Mouse (Mus musculus): Measurements from ENCODE around the gene Lsm11. TPM values are rescaled to one million over a fixed set of nuclear protein-coding genes. Genes with fewer than 3 reads are reported as not detected.

The Lsm11 gene
- polyA plus RNA-seq, 1 experiment from 2014 or later: 6.8 TPM

DNA sequence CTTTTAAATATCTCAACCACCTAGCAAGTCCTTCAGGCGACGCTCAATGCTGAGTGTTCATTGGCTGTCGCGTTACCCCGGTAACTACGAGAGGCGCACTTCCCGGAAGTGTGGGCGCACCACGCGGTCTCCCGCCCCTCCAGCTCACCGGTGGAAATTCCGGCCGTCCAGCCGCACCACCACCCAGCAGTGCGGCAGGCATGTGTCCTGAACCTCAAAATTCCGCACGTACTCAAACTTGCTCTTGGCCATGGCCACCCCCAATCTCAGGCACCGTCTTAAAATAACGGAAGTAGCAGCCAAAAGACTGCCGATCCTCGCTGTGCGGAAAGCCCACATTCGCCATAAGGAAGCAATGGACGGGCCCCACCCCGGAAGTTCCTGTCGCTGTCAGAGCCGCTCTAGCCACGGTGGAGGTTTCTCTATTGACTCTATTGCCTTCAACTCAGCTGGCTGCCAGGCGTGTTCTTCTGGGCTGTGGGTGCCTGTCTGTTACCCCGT lies 10.4 kb upstream of the Lsm11 start, which contains the start of gene Thg1l:
TSS of gene Thg1l (minus strand) at position 368 of the 501 bp plus-strand sequence.
- Histone ChIP-seq H3K9me3 (no peaks in the 10 kb centered on the region), H3K9ac (peak within 1 kb of the TSS; percentile 48; the same call in 1 of the 2 replicates), H3K4me1 (no peaks in the 10 kb centered on the region), H3K36me3 (peaks cover 24% of the 10 kb centered on the region), H3K4me2 (replicated peaks) (peak within 1 kb of the TSS; percentile 69), H3K27ac (no peak within 1 kb of the TSS), H3K4me3 (peak within 1 kb of the TSS; percentile 69), H3K27me3 (no peaks in the 10 kb centered on the region)
- WGBS: under 1% methylated on average over 32 of the region's 32 CpGs
- peak; percentile 98 for ATAC-seq (ENCODE audit: low FRiP score, low read depth)

DNA sequence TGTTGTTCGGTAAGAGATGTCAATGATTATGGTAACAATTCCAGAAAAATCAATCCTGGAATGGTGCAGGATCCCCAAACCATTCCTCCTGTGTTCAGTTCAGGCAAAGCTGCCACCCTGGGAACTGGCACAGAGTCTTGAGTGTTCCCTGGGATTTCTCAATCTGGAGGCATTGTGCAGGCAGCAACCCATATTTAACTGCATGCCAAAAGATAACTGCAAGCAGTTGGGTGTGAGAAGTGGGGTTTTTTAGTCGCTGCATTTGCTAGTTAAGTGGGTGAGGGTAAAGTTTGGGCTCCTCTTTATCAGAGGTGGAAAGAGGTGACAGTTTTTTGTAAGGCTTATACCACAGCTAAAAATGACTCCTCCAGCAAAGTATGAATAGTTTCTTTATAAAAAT lies 2.8 kb upstream of the Lsm11 start:
- Histone ChIP-seq H3K9me3 (no peaks in the 10 kb centered on the region), H3K4me2 (replicated peaks) (no peak overlapping the region), H3K27me3 (no peaks in the 10 kb centered on the region), H3K4me3 (no peak overlapping the region), H3K9ac (no peak overlapping the region), H3K4me1 (peaks cover 14% of the 10 kb centered on the region), H3K27ac (no peak overlapping the region), H3K36me3 (peaks cover 42% of the 10 kb centered on the region)
- WGBS: 81% methylated on average over 2 of the region's 2 CpGs
- ATAC-seq (ENCODE audit: low FRiP score, low read depth): no peak

DNA sequence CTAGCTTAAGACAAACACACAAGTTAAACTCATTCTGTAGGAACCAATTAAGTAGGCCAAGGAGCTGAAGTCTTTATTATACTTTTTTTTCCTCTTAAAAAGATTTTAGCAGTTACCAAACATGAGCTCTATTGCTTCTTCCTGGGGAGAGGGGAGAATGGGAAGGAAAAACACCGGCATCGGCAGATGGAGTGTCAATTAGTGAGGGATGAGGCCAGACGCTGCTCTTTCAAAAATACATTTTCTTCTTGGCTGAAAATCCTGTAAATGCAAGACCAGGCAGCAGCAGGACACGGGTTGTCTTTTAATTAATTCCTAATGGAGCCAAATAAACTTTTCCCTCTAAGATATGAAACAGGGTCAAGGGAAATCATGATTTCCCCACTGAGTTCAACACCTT lies 2.1 kb upstream of the Lsm11 start:
- Histone ChIP-seq H3K4me1 (peaks cover 14% of the 10 kb centered on the region), H3K9ac (no peak overlapping the region), H3K9me3 (no peaks in the 10 kb centered on the region), H3K36me3 (peaks cover 35% of the 10 kb centered on the region), H3K4me3 (no peak overlapping the region), H3K27me3 (no peaks in the 10 kb centered on the region), H3K4me2 (replicated peaks) (no peak overlapping the region), H3K27ac (no peak overlapping the region)
- WGBS: 75% methylated on average over 4 of the region's 4 CpGs
- ATAC-seq (ENCODE audit: low FRiP score, low read depth): no peak

DNA sequence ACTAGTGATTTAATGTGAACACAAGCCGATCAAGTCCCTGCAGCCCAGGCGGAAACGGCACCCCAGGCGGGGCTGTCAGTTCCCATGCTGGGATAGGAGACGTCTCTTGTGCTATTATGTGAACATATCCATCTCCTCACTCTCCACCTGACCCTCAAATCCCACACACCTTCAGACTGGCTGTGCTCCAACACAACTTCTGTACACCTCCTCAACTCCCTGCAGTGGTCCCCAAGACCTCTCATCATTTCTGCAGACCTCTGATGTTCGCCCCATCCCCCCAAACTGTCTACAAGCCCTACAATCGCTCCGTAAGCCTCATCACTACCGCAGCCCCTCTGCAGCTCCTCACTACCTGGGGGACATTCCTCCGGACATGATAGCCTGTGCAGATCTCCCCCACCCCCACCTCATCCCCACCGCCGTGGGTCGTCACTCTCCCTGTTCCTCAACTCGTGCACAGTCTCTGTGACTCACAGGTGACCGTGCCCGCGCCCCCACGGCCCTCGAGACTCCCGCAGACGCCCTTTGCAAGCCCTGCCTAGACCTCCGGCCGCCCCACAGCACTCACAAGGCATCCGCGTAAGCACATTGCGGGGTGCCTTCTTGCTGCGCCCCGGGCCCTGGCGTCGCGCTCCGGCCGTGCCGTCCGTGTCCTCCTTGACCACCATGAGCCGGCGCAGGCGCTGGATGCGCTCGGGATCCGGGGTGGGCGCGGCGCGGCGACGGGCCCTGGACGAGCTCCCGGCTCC lies 668 bp downstream of the Lsm11 start:
- H3K27ac ChIP-seq: peak overlapping the region; percentile 44; the same call in 1 of the 2 replicates
- H3K4me3 ChIP-seq: peak overlapping the region; percentile 85
- ATAC-seq (ENCODE audit: low FRiP score, low read depth): peak; percentile 45
- H3K4me1 ChIP-seq: peaks cover 14% of the 10 kb centered on the region
- peak overlapping the region; percentile 93 for H3K4me2 ChIP-seq (replicated peaks)
- WGBS: under 1% methylated on average over 49 of the region's 49 CpGs
- peaks cover 29% of the 10 kb centered on the region; the same call in 1 of the 2 replicates for H3K36me3 ChIP-seq
- no peaks in the 10 kb centered on the region for H3K27me3 ChIP-seq
- H3K9ac ChIP-seq: peak overlapping the region; percentile 90
- no peaks in the 10 kb centered on the region for H3K9me3 ChIP-seq

GRCm38 (mm10) chr11:45943108-45943705 lies 1.5 kb downstream of the Lsm11 start:
- Histone ChIP-seq H3K9ac (peak overlapping the region; percentile 90), H3K9me3 (no peaks in the 10 kb centered on the region), H3K4me3 (peak overlapping the region; percentile 85), H3K4me1 (peaks cover 14% of the 10 kb centered on the region), H3K27ac (no peak overlapping the region), H3K27me3 (no peaks in the 10 kb centered on the region), H3K4me2 (replicated peaks) (peak overlapping the region; percentile 93), H3K36me3 (peaks cover 25% of the 10 kb centered on the region; the same call in 1 of the 2 replicates)
- WGBS: 50% methylated on average over 7 of the region's 7 CpGs
- ATAC-seq (ENCODE audit: low FRiP score, low read depth): no peak

DNA sequence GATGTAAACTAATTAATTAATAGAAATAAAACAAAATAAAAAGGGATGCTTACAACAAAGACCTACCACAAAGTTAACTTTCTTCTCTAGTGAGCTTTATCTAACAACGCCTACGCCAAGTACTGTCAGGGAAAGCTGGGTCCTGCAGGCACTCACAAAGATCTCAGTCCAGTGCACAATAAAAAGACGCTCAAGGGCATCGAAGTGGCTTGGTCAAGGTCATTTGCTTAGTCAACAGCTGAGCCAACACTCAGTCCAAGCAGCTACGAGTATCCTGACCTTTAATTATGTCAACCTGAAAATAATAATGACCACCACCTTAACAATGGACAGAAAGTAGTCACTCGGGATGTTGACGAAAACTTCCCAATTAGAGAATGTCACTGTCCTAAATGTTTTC lies 2.5 kb downstream of the Lsm11 start:
- no peak for ATAC-seq (ENCODE audit: low FRiP score, low read depth)
- no peak overlapping the region for H3K4me2 ChIP-seq (replicated peaks)
- H3K27ac ChIP-seq: no peak overlapping the region
- no peaks in the 10 kb centered on the region for H3K9me3 ChIP-seq
- no peaks in the 10 kb centered on the region for H3K27me3 ChIP-seq
- H3K4me1 ChIP-seq: peaks cover 14% of the 10 kb centered on the region
- peaks cover 23% of the 10 kb centered on the region for H3K36me3 ChIP-seq
- no peak overlapping the region for H3K9ac ChIP-seq
- 91% methylated on average over 7 of the region's 7 CpGs for WGBS
- no peak overlapping the region for H3K4me3 ChIP-seq

- no peak for ATAC-seq (ENCODE audit: low FRiP score, low read depth)
- Histone ChIP-seq H3K4me3 (no peak overlapping the region), H3K36me3 (peaks cover 56% of the 10 kb centered on the region), H3K27ac (no peak overlapping the region), H3K4me2 (replicated peaks) (no peak overlapping the region), H3K9me3 (no peaks in the 10 kb centered on the region), H3K27me3 (no peaks in the 10 kb centered on the region), H3K9ac (no peak overlapping the region), H3K4me1 (peaks cover 13% of the 10 kb centered on the region)
- WGBS: 93% methylated on average over 8 of the region's 8 CpGs
Observed at GRCm38 (mm10) chr11:45938917-45939316, 5.8 kb downstream of the Lsm11 start.

DNA sequence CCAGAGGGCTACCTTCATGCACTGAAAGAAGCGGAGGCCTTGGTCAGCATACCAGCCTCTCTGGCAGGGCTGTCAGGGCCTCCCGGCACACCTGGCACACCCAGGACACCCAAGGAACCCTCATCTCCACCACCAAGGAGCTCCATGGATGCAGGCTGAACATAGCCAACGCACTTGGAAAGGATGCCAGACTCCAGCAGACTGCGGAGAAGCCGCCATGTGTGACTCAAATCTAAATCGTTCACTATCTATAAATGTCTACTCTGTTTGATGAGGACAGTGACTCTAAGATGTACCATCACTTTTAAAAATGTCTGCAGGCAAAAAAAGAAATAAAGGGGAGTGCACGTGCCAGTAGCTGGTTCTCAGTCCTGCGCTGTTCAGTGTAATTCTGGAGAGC lies 7.3 kb downstream of the Lsm11 start:
- no peak overlapping the region for H3K4me3 ChIP-seq
- WGBS: 97% methylated on average over 8 of the region's 8 CpGs
- peaks cover 70% of the 10 kb centered on the region for H3K36me3 ChIP-seq
- ATAC-seq (ENCODE audit: low FRiP score, low read depth): no peak
- no peak overlapping the region for H3K27ac ChIP-seq
- no peaks in the 10 kb centered on the region for H3K27me3 ChIP-seq
- H3K9me3 ChIP-seq: no peaks in the 10 kb centered on the region
- H3K4me2 ChIP-seq (replicated peaks): no peak overlapping the region
- no peak overlapping the region for H3K9ac ChIP-seq
- no peaks in the 10 kb centered on the region for H3K4me1 ChIP-seq

- H3K36me3 ChIP-seq: peaks cover 80% of the 10 kb centered on the region
Observed at GRCm38 (mm10) chr11:45932771-45933170, 12.0 kb downstream of the Lsm11 start.

GRCm38 (mm10) chr11:45929541-45929940 lies 15.2 kb downstream of the Lsm11 start:
- H3K27ac ChIP-seq: no peak overlapping the region
- H3K36me3 ChIP-seq: peaks cover 47% of the 10 kb centered on the region
- peaks cover 6% of the 10 kb centered on the region for H3K4me1 ChIP-seq
- no peak overlapping the region for H3K4me2 ChIP-seq (replicated peaks)
- no peaks in the 10 kb centered on the region for H3K27me3 ChIP-seq
- no peak for ATAC-seq (ENCODE audit: low FRiP score, low read depth)
- H3K9ac ChIP-seq: no peak overlapping the region
- no peaks in the 10 kb centered on the region for H3K9me3 ChIP-seq
- WGBS: 88% methylated on average over 10 of the region's 10 CpGs
- no peak overlapping the region for H3K4me3 ChIP-seq

More at GRCm38 (mm10) chr11:45932771-45933170, 12.0 kb downstream of the Lsm11 start:
- Histone ChIP-seq H3K27ac (no peak overlapping the region), H3K9me3 (no peaks in the 10 kb centered on the region), H3K4me1 (no peaks in the 10 kb centered on the region), H3K4me3 (no peak overlapping the region), H3K9ac (no peak overlapping the region), H3K27me3 (no peaks in the 10 kb centered on the region), H3K4me2 (replicated peaks) (no peak overlapping the region)
- WGBS: 94% methylated on average over 10 of the region's 10 CpGs
- ATAC-seq (ENCODE audit: low FRiP score, low read depth): no peak

DNA sequence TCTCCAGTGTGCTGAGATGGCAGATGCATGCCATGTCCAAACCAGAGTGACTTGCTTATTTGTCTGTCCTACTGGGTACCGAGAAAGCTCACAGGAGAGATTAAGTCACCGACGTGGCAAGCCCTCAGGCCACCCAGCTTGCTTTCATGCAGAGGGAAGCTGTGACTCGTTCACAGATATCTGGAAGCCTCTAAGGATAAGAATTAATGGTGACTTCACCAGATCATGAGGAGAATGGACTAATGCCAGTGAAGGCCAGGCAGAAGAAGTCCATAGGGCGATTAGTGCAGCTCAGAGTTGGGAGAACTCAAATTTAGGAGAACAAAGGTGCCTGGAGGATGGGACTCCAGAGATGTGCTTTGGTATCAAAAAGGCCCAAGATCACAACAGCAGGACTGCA lies 17.3 kb downstream of the Lsm11 start:
- no peak overlapping the region for H3K4me2 ChIP-seq (replicated peaks)
- WGBS: 59% methylated on average over 5 of the region's 5 CpGs
- no peaks in the 10 kb centered on the region for H3K9me3 ChIP-seq
- H3K9ac ChIP-seq: no peak overlapping the region
- no peak overlapping the region for H3K27ac ChIP-seq
- H3K4me1 ChIP-seq: peaks cover 9% of the 10 kb centered on the region
- ATAC-seq (ENCODE audit: low FRiP score, low read depth): no peak
- H3K4me3 ChIP-seq: no peak overlapping the region
- H3K27me3 ChIP-seq: no peaks in the 10 kb centered on the region
- H3K36me3 ChIP-seq: peaks cover 27% of the 10 kb centered on the region

DNA sequence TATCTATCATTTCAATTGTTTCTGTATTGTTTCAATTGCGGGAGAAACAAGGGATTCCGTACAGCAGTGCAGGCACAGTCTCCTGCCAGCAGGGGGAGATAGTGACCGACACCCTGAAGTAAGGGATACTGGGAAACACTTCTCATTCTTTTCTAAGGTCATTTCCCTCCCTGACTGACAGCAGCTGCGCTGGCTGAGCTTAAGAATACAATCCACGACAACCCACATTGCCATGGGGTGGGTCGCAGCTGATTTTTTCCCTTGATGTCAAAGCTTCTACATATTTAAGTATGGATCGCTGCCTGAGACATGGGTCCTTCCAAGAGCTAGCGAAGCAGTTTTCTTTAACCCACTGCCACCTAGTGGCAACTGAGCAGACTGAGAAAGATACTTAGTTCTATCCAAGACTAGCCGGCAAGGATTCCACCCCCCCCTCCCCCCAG lies 18.1 kb downstream of the Lsm11 start:
- Histone ChIP-seq H3K9ac (peak overlapping the region; percentile 56), H3K4me3 (peak overlapping the region; percentile 42), H3K36me3 (peaks cover 20% of the 10 kb centered on the region), H3K4me2 (replicated peaks) (peak overlapping the region; percentile 67), H3K27me3 (no peaks in the 10 kb centered on the region), H3K9me3 (no peaks in the 10 kb centered on the region), H3K27ac (no peak overlapping the region), H3K4me1 (peaks cover 12% of the 10 kb centered on the region)
- peak; percentile 88 for ATAC-seq (ENCODE audit: low FRiP score, low read depth)
- WGBS: under 1% methylated on average over 9 of the region's 9 CpGs

Measured in limb, embryonic 13.5 days (tissue).